Mouse (Mus musculus) ES-E14 (cell line): Measurements from ENCODE around the gene Oxld1. TPM values are rescaled to one million over a fixed set of nuclear protein-coding genes. Genes with fewer than 3 reads are reported as not detected.
"Not testable (repeated sequence)": the region's sequence is repeated elsewhere in the genome, so short reads cannot be mapped to it uniquely, and the experiment has no call there.

ENCODE experiments used
- DNase-seq: peaks from one replicate; pipeline ENCODE4 v3.0.0-alpha.2; 2013; ENCODE audit warnings: low read depth, low spot score
- H3K27ac ChIP-seq: 2 replicates; pipeline ENCODE4 v1.5.1; 2012; ENCODE audit warnings: low read depth, mild to moderate bottlenecking, low read length, moderate library complexity, mixed read lengths; ENCODE audit not compliant: poor library complexity, insufficient read depth, severe bottlenecking
- H3K36me3 ChIP-seq: 2 replicates; pipeline ENCODE4 v1.6.1; 2012; ENCODE audit warnings: mild to moderate bottlenecking, low read length, moderate library complexity, mixed read lengths; ENCODE audit not compliant: control insufficient read depth, poor library complexity, insufficient read depth, severe bottlenecking
- H3K4me1 ChIP-seq, 2 experiments: fragments of 150-350 bp in 1 of 2; sonication (generic) in 1 of 2; 2 replicates each; pipeline ENCODE4 v1.6.1; 2012; ENCODE audit warnings: low read length in 2 of 2, mild to moderate bottlenecking in 1 of 2, mixed read lengths in 1 of 2; ENCODE audit not compliant: control insufficient read depth in 2 of 2, insufficient read depth in 2 of 2, poor library complexity in 1 of 2
- H3K4me3 ChIP-seq, 2 experiments: fragments of 150-350 bp in 1 of 2; sonication (generic) in 1 of 2; 2 replicates each; pipeline ENCODE4 v1.5.1; 2012; ENCODE audit warnings: low read length in 2 of 2, low read depth in 1 of 2, mild to moderate bottlenecking in 1 of 2, mixed read lengths in 1 of 2; ENCODE audit not compliant: insufficient read depth in 1 of 2, poor library complexity in 1 of 2, severe bottlenecking in 1 of 2
- H3K9ac ChIP-seq: 2 replicates; pipeline ENCODE4 v1.6.1; 2012; ENCODE audit warnings: low read depth, mild to moderate bottlenecking, low read length, mixed read lengths; ENCODE audit not compliant: poor library complexity, insufficient read depth, severe bottlenecking
- H3K9me3 ChIP-seq: fragments of 150-350 bp; sonication (generic); 2 replicates; pipeline ENCODE4 v1.6.1; 2012; ENCODE audit warnings: low read depth, mild to moderate bottlenecking, low read length; ENCODE audit not compliant: control insufficient read depth, insufficient read depth
- HCFC1 ChIP-seq: IDR thresholded peaks from 2 replicates; pipeline ENCODE4 v1.6.1; 2012; ENCODE audit warnings: low read length, inconsistent platforms, borderline replicate concordance; ENCODE audit not compliant: insufficient read depth
- MAFK ChIP-seq: IDR thresholded peaks from 2 replicates; pipeline ENCODE4 v1.6.1; 2014; ENCODE audit warnings: mild to moderate bottlenecking, low read depth, low read length, inconsistent platforms; ENCODE audit not compliant: insufficient read depth
- ZC3H11A ChIP-seq: IDR thresholded peaks from 2 replicates; pipeline ENCODE4 v1.6.1; 2012; ENCODE audit warnings: low read depth, mild to moderate bottlenecking, inconsistent platforms, low read length, borderline replicate concordance
- ZNF384 ChIP-seq: IDR thresholded peaks from 2 replicates; pipeline ENCODE4 v1.6.1; 2012; ENCODE audit warnings: low read depth, low read length, inconsistent platforms
- in situ Hi-C, 2 experiments: fragments of 600-800 bp; cut with MboI; formaldehyde crosslinking; loops; one replicate each; pipeline ENCODE4 v1.15.1; 2025; ENCODE audit warnings: low sequenced_read_pairs in 2 of 2, inconsistent platforms in 1 of 2; ENCODE audit not compliant: unreplicated experiment in 2 of 2
- total RNA-seq: library from RNA; depleted of rRNA; stranded (reverse); fragments of 300-350 nt; gene quantifications from 2 replicates; pipeline ENCODE4 v1.2.3, GENCODE M21; 2012; rRNA removed

The Oxld1 gene
- total RNA-seq, 1 experiment, result 4.1 TPM

GRCm38 (mm10) chr11:120417852-120418251 is 40.0 kb downstream of the Oxld1 start:
- in situ Hi-C loops, result no loop called here
- no peak for TF ChIP-seq HCFC1
- no peak for TF ChIP-seq ZC3H11A
- no peak for TF ChIP-seq ZNF384
- no peak for TF ChIP-seq MAFK
- no peaks in the 10 kb centered on the region for H3K9me3 ChIP-seq
- no peaks in the 10 kb centered on the region for H3K4me1 ChIP-seq
- H3K9ac ChIP-seq, result no peak overlapping the region
- no peak overlapping the region for H3K27ac ChIP-seq
- peaks cover 44% of the 10 kb centered on the region for H3K36me3 ChIP-seq
- no peak for DNase-seq
- no peak overlapping the region for H3K4me3 ChIP-seq

- Histone ChIP-seq H3K27ac (peak overlapping the region; percentile 50; the same call in 1 of the 2 replicates), H3K36me3 (peaks cover 52% of the 10 kb centered on the region)
- H3K4me3 ChIP-seq, H3K9me3 ChIP-seq, in situ Hi-C loops, DNase-seq, H3K9ac ChIP-seq, H3K4me1 ChIP-seq: not testable (repeated sequence)
- peak; percentile 74 for TF ChIP-seq ZNF384
Observed at GRCm38 (mm10) chr11:120413621-120414020, 44.2 kb downstream of the Oxld1 start.

Other genes with a start within 250 kb of the Oxld1 start
- gene Bahcc1, start 225.1 kb downstream of the Oxld1 start, total RNA-seq, result 11.7 and 16.3 TPM in 2 replicates
- gene Actg1, start 109.5 kb downstream of the Oxld1 start, total RNA-seq, result 1,716 and 2,367 TPM in 2 replicates
- 0.31 and 0.42 TPM in 2 replicates for gene Fscn2, start 96.5 kb downstream of the Oxld1 start, total RNA-seq
- 27.2 and 30.0 TPM in 2 replicates for gene Faap100, start 79.3 kb downstream of the Oxld1 start, total RNA-seq
- gene Nploc4, start 20.4 kb downstream of the Oxld1 start, total RNA-seq, result 35.6 and 57.7 TPM in 2 replicates
- not detected in 2 replicates for gene Tspan10, start 15.4 kb downstream of the Oxld1 start, total RNA-seq
- gene Pde6g, start 4.6 kb downstream of the Oxld1 start, total RNA-seq, result not detected in 2 replicates
- 24.6 and 27.4 TPM in 2 replicates for gene Ccdc137, start within 50 bp of the Oxld1 start, total RNA-seq
- gene Arl16, start 9.5 kb upstream of the Oxld1 start, total RNA-seq, result 15.3 and 21.2 TPM in 2 replicates
- gene Mrpl12, start 26.5 kb upstream of the Oxld1 start, total RNA-seq, result 100 and 136 TPM in 2 replicates
- gene Slc25a10, start 33.8 kb upstream of the Oxld1 start, total RNA-seq, result 30.2 and 35.0 TPM in 2 replicates
- gene Gcgr, start 72.6 kb upstream of the Oxld1 start, total RNA-seq, result 0.40 and 0.53 TPM in 2 replicates
- 18.9 and 20.2 TPM in 2 replicates for gene Mcrip1, start 91.7 kb upstream of the Oxld1 start, total RNA-seq
- gene Ppp1r27, start 93.1 kb upstream of the Oxld1 start, total RNA-seq, result not detected in 2 replicates
- gene P4hb, start 115.2 kb upstream of the Oxld1 start, total RNA-seq, result 904 and 977 TPM in 2 replicates
- 161 and 253 TPM in 2 replicates for gene Arhgdia, start 123.6 kb upstream of the Oxld1 start, total RNA-seq
- gene Alyref, start 140.3 kb upstream of the Oxld1 start, total RNA-seq, result 300 and 397 TPM in 2 replicates
- gene Anapc11, start 140.4 kb upstream of the Oxld1 start, total RNA-seq, result 87.4 and 98.4 TPM in 2 replicates
- 0.69 and 0.94 TPM in 2 replicates for gene Npb, start 150.4 kb upstream of the Oxld1 start, total RNA-seq
- 88.6 and 188 TPM in 2 replicates for gene Pcyt2, start 159.9 kb upstream of the Oxld1 start, total RNA-seq
- 29.4 and 33.2 TPM in 2 replicates for gene Sirt7, start 167.2 kb upstream of the Oxld1 start, total RNA-seq
- gene Mafg, start 175.5 kb upstream of the Oxld1 start, total RNA-seq, result 42.6 and 48.4 TPM in 2 replicates
- gene Pycr1, start 185.7 kb upstream of the Oxld1 start, total RNA-seq, result 19.0 and 19.6 TPM in 2 replicates
- gene Myadml2, start 190.1 kb upstream of the Oxld1 start, total RNA-seq, result 0.63 TPM in 1 of 2 replicates, not detected in the other
- gene Notum, start 203.1 kb upstream of the Oxld1 start, total RNA-seq, result 47.8 and 196 TPM in 2 replicates
- 85.2 and 144 TPM in 2 replicates for gene Aspscr1, start 214.9 kb upstream of the Oxld1 start, total RNA-seq